Mouse (Mus musculus) layer of hippocampus, adult 2 months (tissue): Measurements from ENCODE around the gene Plxnd1. TPM values are rescaled to one million over a fixed set of nuclear protein-coding genes. Genes with fewer than 3 reads are reported as not detected.

Source experiments
- DNase-seq, 2 experiments: peaks; one replicate each; pipeline ENCODE4 v3.0.0; 2022; ENCODE audit warnings: low spot score in 2 of 2
- H3K27ac ChIP-seq: fragments of 200-600 bp; 2 replicates; pipeline ENCODE4 v1.8.1; 2022
- H3K4me3 ChIP-seq: fragments of 200-600 bp; 2 replicates; pipeline ENCODE4 v1.8.1; 2022; ENCODE audit warnings: mild to moderate bottlenecking
- CTCF ChIP-seq: fragments of 200-600 bp; conservative IDR thresholded peaks from 2 replicates; pipeline ENCODE4 v1.8.1; 2022; ENCODE audit warnings: antibody characterized with exemption, mild to moderate bottlenecking, moderate library complexity
- total RNA-seq, 2 experiments: library from RNA; stranded (reverse); gene quantifications; 2 replicates each; pipeline ENCODE4 v1.2.3; 2021

The Plxnd1 gene
- total RNA-seq, 2 experiments from 2014 or later = 16.6 to 24.4 TPM

DNA sequence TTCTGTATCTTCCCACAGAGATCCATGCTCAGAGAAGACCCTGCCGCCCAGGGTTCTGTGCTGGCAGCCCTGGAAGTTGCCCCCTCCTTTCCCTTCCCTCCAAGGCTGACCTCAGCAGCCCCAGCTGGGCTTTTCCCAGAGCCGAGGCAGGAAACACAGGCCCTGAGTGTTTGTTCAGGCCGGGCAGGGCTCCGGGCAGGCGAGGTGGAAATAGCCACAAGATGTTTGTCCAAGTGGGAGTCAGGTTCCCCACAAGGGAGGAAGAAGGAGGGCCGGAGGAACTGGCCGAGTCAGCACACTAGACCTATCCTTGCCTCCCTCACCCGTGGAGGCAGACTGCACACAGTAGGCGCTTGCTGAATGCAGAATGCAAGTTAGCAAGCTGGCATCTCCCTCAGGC is 11.9 kb upstream of the Plxnd1 start:
- H3K27ac ChIP-seq = peak overlapping the region; percentile 80
- no peak for DNase-seq
- TF ChIP-seq CTCF = no peak
- H3K4me3 ChIP-seq = no peak overlapping the region

DNA sequence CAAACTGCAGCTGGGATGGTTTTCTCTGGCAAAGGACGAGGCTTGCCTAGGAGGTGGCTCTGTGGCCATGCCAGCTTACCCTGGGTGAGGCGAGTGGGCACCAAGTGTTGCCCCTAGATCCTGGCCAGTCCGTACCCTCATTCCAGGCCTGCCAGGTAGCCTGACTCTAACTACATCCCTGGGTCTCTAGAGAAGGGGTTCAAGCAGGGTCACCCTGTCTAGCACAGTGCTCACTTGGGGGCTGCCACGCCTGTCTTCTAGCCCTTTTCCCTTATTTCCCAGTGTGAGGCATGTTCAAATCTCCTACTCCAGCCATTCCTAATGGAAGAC is 11.1 kb upstream of the Plxnd1 start:
- no peak for DNase-seq
- H3K27ac ChIP-seq = peak overlapping the region; percentile 80; the same call in 1 of the 2 replicates
- no peak for TF ChIP-seq CTCF
- H3K4me3 ChIP-seq = no peak overlapping the region

DNA sequence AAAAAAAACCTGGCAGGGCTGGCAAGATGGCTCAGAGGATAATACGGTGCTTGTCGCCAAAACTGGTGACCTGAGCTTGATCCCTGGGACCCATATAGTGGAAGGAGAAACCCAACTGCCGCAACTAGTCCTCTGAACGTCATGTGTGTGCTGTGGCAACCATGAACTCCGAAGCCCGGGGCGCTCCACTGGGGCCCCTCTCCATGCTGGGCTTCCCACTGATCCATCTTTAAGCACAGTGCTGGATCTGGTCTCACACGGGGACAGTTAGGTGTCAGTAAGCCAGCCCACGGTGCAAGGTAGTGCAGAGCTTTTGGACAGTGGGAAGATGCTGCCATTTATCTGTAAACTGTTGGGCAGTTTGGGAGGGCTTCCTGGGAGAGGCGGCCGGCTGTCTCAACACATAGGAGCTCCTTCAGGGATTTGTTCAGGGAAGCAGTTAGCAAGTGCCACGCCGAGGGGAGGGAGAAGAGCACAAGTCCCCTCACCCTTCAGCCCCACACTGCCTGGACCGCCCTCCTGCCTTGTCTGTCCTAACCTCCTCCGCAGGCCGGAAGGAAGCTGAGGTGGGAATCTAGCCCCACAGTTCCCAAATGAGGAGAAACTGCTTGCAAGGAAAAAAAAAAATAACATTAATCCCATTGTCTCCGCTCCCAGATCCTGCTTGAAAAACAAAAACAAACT is 10.6 kb upstream of the Plxnd1 start:
- no peak for DNase-seq
- no peak overlapping the region for H3K4me3 ChIP-seq
- H3K27ac ChIP-seq = no peak overlapping the region; the same call in 1 of the 2 replicates
- TF ChIP-seq CTCF = no peak

DNA sequence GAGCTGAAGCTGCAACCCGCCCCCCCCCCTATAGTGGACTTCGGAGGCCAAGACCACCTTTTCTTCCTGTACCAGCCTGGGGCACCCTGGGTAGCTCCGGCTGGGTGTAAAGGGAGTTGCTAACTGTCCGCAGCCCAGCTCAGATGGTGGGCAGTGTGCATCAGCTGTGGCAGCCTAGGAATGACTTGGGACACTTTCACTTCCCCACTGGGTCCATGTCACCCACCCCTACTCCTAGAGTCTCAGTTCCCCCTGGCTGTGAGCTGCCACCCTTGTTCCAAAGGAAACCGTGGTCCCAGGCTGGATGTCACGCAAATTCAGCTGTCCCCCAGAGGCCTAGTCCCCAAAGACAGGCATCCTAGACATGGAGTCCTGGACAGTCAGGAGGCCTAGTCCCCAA is 9.9 kb upstream of the Plxnd1 start:
- Histone ChIP-seq H3K4me3 (no peak overlapping the region), H3K27ac (no peak overlapping the region)
- no peak for TF ChIP-seq CTCF
- no peak for DNase-seq

DNA sequence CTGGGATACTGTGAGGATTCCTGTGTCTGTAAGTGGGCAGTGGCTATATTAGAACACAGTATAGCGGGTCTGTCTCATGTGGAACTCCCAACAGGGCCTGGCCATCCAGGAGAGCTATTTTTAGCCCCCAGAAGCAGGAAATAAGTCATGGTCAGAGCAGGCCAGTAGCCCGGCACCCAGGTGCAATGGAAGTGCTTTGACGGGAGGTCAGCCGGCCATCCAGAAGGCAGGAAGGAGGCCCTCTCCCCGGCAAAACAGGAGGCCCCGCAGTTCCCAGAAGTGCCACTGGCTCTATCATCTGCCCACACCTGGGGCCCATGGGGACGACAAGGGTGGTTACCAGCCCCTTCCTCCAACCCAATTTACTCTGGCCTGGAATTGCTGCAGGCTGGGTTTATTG is 9.3 kb upstream of the Plxnd1 start:
- H3K4me3 ChIP-seq = no peak overlapping the region
- no peak for TF ChIP-seq CTCF

DNA sequence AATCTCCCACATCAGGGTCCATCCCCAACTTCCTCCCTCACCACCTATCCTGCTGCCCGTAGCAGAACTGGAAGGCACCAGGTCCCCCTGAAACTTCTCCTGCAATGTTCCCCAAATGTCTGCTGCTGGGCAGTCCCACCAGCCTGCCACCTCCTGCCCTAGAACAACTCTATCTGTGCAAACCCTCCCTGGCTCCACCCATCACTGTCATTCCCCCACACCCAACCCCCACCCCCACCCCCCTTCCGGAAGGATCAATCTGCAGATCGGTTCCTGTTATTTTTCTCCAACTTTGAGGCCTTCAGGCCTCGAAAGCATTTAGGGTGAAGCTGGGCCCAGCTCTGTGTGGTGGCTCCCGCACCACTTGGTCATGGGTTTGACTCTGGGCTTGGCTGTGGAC is 8.7 kb upstream of the Plxnd1 start:
- Histone ChIP-seq H3K4me3 (no peak overlapping the region), H3K27ac (no peak overlapping the region)
- no peak for DNase-seq
- TF ChIP-seq CTCF = no peak

More for the DNA sequence above, 9.3 kb upstream of the Plxnd1 start:
- DNase-seq = no peak
- no peak overlapping the region for H3K27ac ChIP-seq

DNA sequence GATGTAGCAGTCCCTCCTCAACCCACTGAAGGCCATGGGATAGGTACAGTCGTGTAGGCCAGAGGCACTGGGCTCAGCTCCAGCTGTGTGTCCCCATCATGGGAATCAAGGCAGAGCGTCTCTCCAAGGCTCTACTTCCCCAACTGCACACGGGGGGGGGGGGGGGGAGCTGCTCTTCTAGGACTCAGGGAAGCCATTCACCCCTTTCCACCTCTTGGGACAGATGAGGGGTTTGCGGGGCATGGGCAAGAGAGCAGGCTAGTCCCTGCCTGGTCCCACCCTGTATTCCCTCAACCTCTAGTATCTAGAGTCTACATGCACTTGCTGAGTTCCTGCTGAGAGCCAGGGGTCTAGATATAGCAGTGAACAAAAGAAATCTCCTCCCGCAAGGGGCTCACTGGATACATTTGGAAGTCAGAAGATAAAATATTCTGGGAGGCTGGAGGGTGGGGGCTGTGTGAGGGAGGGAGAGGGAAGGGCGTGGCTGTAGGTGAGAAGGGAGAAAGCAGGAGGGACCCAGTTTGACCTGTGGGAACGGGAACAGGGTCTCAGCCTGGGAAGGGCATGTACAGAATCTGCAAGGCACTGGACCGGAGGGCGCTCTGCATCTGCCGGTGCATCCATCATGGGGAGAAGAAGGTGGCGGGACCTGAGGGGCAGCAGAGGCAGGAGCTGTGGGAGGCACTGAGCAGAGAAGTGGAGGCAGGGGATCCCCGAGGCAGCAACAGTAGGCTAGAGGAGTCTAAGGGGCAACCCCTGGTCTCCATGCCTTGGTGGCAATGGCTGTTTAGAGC is 7.7 kb upstream of the Plxnd1 start:
- no peak overlapping the region for H3K27ac ChIP-seq
- no peak for TF ChIP-seq CTCF
- DNase-seq = no peak

DNA sequence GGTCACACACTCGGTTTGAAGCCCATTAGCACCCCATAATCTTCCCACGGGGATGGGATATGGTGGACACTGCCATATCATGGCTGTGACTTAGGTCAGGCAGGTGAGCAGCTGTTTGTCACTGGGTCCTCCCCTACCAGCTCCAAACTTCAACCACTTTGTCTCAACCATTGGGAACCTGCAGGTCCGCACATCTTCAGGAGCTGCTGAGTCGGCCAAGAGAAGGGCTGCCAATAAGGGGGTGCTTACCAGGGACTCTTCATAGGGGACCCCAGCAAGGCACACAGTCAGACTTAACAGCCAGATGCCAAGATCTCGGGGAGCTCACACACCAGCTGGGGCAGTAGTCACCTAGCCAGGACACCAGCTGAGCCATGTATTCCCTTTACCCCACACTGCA is 6.0 kb upstream of the Plxnd1 start:
- no peak for TF ChIP-seq CTCF
- DNase-seq = no peak
- Histone ChIP-seq H3K4me3 (no peak overlapping the region), H3K27ac (no peak overlapping the region)

More for the DNA sequence above, 7.7 kb upstream of the Plxnd1 start:
- H3K4me3 ChIP-seq = no peak overlapping the region

DNA sequence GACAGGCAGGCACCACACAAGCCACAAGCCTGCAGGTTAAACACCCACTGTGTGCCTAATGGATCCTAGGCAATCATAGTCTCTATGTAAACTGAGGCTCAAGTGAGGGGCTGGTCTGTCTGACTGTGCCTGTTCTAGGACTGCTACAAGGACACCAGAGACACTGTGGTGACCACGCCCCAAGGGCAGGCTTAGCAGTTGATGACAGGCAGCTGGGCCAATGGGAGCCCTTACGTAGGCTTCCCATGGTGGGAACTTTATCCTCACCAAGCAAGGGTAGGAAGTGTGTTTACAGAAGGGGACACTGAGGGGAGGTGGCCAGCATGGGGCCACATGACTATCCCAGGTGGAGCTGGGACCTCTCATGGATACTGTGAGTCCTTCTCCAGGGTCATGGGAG is 4.4 kb upstream of the Plxnd1 start:
- H3K27ac ChIP-seq = no peak overlapping the region
- no peak for TF ChIP-seq CTCF

DNA sequence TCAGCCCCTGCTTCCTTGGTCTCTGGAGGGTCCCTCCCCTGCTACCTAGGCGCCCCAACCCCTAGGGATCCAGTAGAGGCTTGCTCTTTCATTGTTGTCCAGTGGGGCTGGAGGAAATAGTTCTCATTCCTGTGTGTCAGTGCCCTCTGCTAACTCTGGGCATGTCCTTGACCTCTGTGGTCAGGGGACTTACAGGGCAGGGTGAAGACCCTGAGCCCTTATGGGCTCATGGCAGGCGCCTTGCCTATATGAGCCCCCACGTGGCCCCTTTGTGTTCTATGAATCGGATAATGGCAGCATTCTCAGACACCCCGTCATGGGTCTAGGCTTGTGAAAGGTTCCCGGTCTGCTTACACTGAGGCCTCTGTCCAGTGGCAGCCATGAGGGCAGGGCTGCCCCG is 4.0 kb upstream of the Plxnd1 start:
- no peak overlapping the region for H3K4me3 ChIP-seq
- no peak overlapping the region for H3K27ac ChIP-seq
- DNase-seq = no peak
- TF ChIP-seq CTCF = no peak

More for the DNA sequence above, 4.4 kb upstream of the Plxnd1 start:
- DNase-seq = no peak
- H3K4me3 ChIP-seq = no peak overlapping the region

DNA sequence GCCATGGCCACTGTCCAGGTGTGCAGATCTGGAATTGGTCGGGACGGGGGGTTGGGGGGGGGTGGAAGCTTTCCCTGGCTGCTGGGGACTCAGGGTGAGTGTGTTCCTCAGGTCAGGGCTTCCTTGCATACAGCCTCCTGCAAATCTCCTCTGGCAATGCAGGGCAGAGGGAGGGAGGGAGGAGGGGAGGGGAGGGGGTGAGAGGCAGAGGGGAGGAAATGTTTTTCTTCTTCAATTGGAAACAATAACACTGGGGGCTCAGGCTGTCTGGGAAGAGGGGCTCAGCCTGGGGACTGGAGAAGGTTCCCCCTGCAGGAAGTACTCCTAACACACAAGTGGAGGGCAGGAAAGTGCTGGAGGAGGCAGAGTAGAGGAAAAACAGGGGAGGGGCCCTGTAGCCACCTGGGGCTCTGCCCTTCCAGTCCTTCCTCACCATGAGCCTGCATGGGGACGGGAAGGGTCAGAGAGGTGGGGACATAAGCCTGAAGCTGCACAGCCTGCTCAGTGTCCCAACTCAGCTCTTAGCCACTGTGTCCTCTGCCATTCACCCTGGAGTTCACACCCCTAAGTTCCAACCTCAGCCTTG is 3.0 kb upstream of the Plxnd1 start:
- no peak overlapping the region for H3K4me3 ChIP-seq
- TF ChIP-seq CTCF = no peak
- DNase-seq = no peak
- no peak overlapping the region for H3K27ac ChIP-seq

DNA sequence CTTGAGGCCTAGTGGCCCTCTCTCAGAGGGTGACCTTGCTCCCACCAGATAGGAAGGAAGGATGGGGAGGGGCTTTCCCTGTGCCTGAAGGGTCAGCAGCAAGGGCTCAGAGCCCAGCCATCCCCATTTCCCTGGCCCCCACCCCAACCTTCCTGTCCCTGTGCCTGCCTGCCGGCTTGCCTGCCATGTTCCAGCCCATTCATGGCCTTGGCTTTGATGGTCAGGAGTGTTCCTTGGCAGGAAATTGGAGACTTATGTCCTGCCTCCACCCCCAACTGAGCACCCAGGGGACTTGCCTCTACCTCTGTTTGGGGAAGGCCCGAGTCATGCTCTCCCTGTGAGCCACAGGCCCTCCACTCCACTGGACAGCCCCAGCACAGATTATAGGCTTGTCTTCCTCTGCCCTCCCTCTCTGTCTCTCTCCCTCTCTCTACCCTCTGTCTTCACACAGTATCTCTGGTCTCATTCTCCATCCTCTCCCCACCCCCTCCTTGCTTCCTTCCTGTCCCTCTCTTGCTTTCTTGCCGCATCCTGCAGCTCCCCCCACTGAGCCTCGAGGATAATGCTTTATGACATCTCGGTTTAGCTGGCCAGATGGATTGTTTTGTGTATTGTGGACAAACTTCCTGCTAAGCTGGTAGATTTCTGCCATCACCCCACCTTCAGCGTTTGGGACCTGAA is 1.5 kb upstream of the Plxnd1 start:
- Histone ChIP-seq H3K4me3 (no peak overlapping the region), H3K27ac (peak overlapping the region; percentile 59)
- no peak for DNase-seq
- peak; percentile 58 for TF ChIP-seq CTCF

DNA sequence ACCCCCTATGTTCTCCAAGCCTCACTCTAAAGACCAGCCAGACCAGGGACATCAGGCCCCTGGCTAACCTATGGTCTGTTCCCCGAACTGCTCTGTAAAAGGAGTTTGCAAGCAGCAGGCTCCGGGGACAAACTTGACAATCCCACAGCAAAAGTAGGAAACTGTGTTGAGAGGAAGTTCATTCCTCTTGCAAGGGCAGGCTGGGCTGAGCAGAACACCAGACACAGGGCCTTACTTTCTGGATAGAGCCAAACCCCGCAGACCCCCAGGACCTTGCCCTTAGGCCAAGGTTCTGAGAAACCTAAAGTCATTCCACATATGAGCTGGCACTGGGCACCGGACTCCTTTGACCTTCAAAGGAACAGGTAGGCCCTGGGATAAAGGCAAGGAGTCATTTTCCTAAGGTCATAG is 731 bp upstream of the Plxnd1 start:
- DNase-seq = no peak
- no peak for TF ChIP-seq CTCF
- peak overlapping the region; percentile 59 for H3K27ac ChIP-seq
- H3K4me3 ChIP-seq = no peak overlapping the region
